Mouse (Mus musculus) liver, embryonic 11.5 days (tissue): Measurements from ENCODE around the gene Akt1s1. TPM values are rescaled to one million over a fixed set of nuclear protein-coding genes. Genes with fewer than 3 reads are reported as not detected.

Experiments used
- ATAC-seq: fragments of 200-750 bp; cut with Nextera tagmentation; replicated peaks from 2 replicates; pipeline ENCODE4 v1.8.0; 2017; ENCODE audit warnings: moderate number of reproducible peaks, mild to moderate bottlenecking, moderate TSS enrichment, moderate library complexity; ENCODE audit not compliant: low FRiP score
- DNase-seq: peaks from one replicate; pipeline ENCODE4 v3.0.0-alpha.2; 2017; ENCODE audit warnings: low spot score
- H3K27ac ChIP-seq: fragments of 300-500 bp; sonication (generic); 2 replicates; pipeline ENCODE4 v1.5.1; 2014; ENCODE audit warnings: mild to moderate bottlenecking, low read depth, low read length, control low read depth
- H3K27me3 ChIP-seq: fragments of 300-500 bp; sonication (generic); replicated peaks from 2 replicates; pipeline ENCODE4 v1.6.1; 2014; ENCODE audit warnings: low read length, mixed read lengths; ENCODE audit not compliant: control insufficient read depth, insufficient read depth
- H3K36me3 ChIP-seq: fragments of 300-500 bp; sonication (generic); 2 replicates; pipeline ENCODE4 v1.6.1; 2014; ENCODE audit warnings: mild to moderate bottlenecking, low read length, moderate library complexity, mixed read lengths; ENCODE audit not compliant: control insufficient read depth, insufficient read depth
- H3K4me1 ChIP-seq: fragments of 300-500 bp; sonication (generic); replicated peaks from 2 replicates; pipeline ENCODE4 v1.6.1; 2014; ENCODE audit warnings: low read length, mixed read lengths; ENCODE audit not compliant: control insufficient read depth, insufficient read depth
- H3K4me2 ChIP-seq: fragments of 300-500 bp; sonication (generic); 2 replicates; pipeline ENCODE4 v1.6.1; 2014; ENCODE audit warnings: mild to moderate bottlenecking, control low read depth, moderate library complexity
- H3K4me3 ChIP-seq: fragments of 300-500 bp; sonication (generic); 2 replicates; pipeline ENCODE4 v1.5.1; 2014; ENCODE audit warnings: low read depth, low read length, control low read depth
- H3K9ac ChIP-seq: fragments of 300-500 bp; sonication (generic); 2 replicates; pipeline ENCODE4 v1.6.1; 2014; ENCODE audit warnings: low read depth, low read length, control low read depth
- H3K9me3 ChIP-seq: fragments of 300-500 bp; sonication (generic); 2 replicates; pipeline ENCODE4 v1.6.1; 2016; ENCODE audit warnings: low read length, inconsistent platforms, mixed read lengths; ENCODE audit not compliant: control insufficient read depth
- WGBS: fragments of 180-500 bp; shearing (Covaris S2); extraction: QIAGEN DNeasy Blood & Tissue Kit; methylation state at CpG from one replicate; pipeline ENCODE4 v1.1.7; 2014; 5-methylcytosine and 5-hydroxymethylcytosine counted together
- polyA plus RNA-seq: library from polyadenylated mRNA; unstranded; fragments of >200 nt; fragmentation: Nextera tagmentation; extraction: Ambion mirVana; gene quantifications from 2 replicates; pipeline ENCODE4 v1.2.1, GENCODE M21; 2014

Akt1s1 gene
- polyA plus RNA-seq, 1 experiment from 2014 or later = 53.9 TPM

DNA sequence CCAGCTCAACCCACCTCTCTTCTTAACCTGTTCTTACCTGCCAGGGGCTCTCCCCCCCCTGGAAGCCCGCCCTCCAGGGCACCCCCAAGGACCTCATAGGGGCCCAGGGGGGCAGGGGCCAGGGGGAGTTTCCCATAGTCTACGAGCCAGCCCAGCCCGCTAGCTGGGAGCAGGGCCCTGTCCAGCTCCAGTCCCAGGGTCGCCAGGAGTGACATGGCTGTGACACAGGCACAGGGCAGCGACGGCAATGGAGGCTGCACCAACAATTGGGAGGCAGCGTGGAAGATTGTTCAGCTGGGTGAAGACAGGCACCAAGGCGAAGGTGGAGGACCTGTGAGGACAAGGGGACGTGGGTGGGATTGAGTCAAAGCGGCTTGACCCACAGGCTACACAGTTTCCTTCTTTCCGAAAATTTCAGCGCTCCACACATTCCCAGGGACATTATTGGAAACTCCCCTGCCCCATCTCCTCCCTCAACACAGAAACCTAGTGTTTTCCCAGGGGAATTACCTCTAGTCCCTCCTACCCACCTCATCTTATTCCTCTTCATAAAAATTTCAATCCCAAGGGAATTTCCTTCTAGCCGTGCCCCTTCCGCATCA is 33.7 kb upstream of the Akt1s1 start:
- Histone ChIP-seq H3K36me3 (peaks cover 14% of the 10 kb centered on the region), H3K9me3 (no peaks in the 10 kb centered on the region), H3K27me3 (no peaks in the 10 kb centered on the region), H3K4me3 (peak overlapping the region; percentile 88), H3K27ac (peak overlapping the region; percentile 97), H3K9ac (peak overlapping the region; percentile 96), H3K4me1 (peaks cover 32% of the 10 kb centered on the region), H3K4me2 (peak overlapping the region; percentile 99)
- DNase-seq (peak; percentile 32), ATAC-seq (no peak)
- WGBS = 38% methylated on average over 14 of the region's 14 CpGs

DNA sequence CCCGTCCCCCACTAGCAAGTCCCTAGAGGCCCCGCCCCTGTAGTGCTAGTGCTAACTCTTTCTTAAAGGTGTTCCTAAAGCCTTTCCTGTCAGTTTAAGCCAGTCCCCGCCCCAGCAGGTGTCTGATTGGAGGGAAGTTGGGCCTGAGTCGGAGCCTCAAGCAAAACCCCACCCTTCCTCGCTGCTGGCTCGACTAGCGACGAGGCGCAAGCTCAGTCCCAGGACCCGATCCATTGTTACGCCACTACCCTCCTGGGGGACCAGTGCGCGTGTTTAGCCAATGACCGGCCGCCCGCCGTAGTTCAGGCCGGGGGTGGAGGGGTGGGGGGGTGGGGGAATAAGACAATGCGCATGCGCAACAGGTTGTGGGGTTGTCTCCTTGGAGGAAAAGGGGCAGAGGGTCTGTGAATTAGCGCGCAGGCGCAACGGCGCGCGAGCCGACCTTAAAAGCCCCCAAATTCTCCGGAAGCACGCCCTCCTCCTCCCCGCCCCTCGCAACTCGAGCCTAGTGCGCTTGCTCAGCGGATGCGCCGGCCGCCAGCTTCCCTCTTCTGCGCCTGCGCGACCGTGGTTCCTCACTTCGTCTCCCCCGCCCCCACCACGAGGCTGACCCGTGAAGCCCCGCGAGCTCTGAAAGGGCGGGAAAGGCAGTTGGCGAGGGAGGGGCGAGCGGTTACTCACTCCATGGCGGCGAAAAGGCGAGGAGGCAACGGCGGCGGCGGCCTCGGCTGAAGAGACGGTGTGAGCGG is 32.9 kb upstream of the Akt1s1 start, which contains the start of the genes Nup62 and Il4i1:
Gene Nup62, plus strand, starts transcription at position 368 of the 749 bp plus-strand sequence.
Gene Il4i1, plus strand, starts transcription at position 667 of the 749 bp plus-strand sequence.
- under 1% methylated on average over 60 of the region's 62 CpGs for WGBS

DNA sequence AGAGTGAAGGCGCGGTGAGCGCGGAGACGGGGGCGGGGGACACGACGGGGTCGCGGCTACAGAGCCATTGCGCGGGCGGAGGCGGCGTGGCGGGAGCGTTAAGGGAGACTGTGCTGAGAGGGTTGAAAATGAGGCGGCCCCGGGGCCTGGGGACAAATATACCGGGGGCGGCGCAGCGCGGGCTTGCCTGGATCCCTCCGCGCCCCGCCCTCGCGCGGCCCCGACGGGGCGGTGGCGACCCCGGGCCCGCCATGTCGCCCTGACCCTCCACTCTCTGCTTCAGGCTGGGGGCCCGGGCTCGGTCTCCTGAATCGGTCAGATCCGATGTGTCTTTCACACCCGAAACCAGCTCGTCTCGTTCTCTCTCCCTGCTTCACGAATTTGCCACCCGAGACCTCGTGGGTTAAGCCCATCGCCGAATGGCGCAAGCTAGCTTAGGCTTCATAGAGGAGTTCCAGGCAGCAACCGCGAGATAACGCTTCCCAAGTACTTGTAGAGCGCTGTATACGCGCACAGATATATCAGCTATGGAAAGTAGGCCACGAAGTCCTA is 32.2 kb upstream of the Akt1s1 start, which contains the start of gene Atf5:
Gene Atf5, minus strand, starts transcription at position 189 of the 552 bp plus-strand sequence.
- Histone ChIP-seq H3K4me1 (peaks cover 46% of the 10 kb centered on the region), H3K4me2 (peak within 1 kb of the TSS; percentile 99), H3K9ac (peak within 1 kb of the TSS; percentile 96), H3K36me3 (peaks cover 19% of the 10 kb centered on the region), H3K9me3 (no peaks in the 10 kb centered on the region), H3K4me3 (peak within 1 kb of the TSS; percentile 88), H3K27me3 (no peaks in the 10 kb centered on the region), H3K27ac (peak within 1 kb of the TSS; percentile 97)
- under 1% methylated on average over 51 of the region's 57 CpGs for WGBS
- ATAC-seq (peak; percentile 24), DNase-seq (no peak)

More for the DNA sequence above, 32.9 kb upstream of the Akt1s1 start, which contains the start of the genes Nup62 and Il4i1:
- Histone ChIP-seq H3K27me3 (no peaks in the 10 kb centered on the region), H3K9ac (peak within 1 kb of the TSS; percentile 96), H3K4me3 (peak within 1 kb of the TSS; percentile 88), H3K9me3 (no peaks in the 10 kb centered on the region), H3K27ac (peak within 1 kb of the TSS; percentile 97), H3K4me1 (peaks cover 40% of the 10 kb centered on the region), H3K36me3 (peaks cover 19% of the 10 kb centered on the region), H3K4me2 (peak within 1 kb of the TSS; percentile 99)
- ATAC-seq (peak; percentile 88), DNase-seq (peak; percentile 99)

- Histone ChIP-seq H3K9me3 (no peaks in the 10 kb centered on the region), H3K27ac (peak overlapping the region; percentile 97), H3K4me2 (peak overlapping the region; percentile 99), H3K36me3 (peaks cover 16% of the 10 kb centered on the region), H3K27me3 (no peaks in the 10 kb centered on the region), H3K9ac (peak overlapping the region; percentile 96), H3K4me1 (peaks cover 51% of the 10 kb centered on the region), H3K4me3 (peak overlapping the region; percentile 88)
- ATAC-seq = no peak
- 17% methylated on average over 3 of the region's 3 CpGs for WGBS
- no peak for DNase-seq
These were observed 31.4 kb upstream of the Akt1s1 start for GRCm38 (mm10) chr7:44817441-44817840.

DNA sequence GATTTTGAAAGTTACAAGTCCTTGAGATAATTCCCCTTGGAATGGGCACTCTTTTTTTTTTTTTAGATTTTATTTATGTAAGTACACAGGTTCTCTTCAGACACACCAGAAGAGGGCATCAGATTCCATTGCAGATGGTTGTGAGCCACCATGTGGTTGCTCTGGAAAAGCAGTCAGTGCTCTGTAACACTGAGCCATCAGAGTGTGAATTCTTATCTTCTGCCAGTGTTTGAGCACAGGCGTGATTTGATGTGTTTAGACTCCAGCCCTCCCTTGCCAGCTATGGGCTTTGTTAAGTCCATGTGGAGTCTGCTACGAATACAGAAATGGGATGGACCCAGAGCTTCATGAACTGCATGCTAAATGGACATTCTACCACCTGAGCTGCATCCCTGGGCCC is 30.6 kb upstream of the Akt1s1 start:
- DNase-seq (peak; percentile 27), ATAC-seq (no peak)
- Histone ChIP-seq H3K4me1 (peaks cover 58% of the 10 kb centered on the region), H3K9me3 (no peaks in the 10 kb centered on the region), H3K27ac (peak overlapping the region; percentile 2), H3K36me3 (peaks cover 15% of the 10 kb centered on the region), H3K4me3 (peak overlapping the region; percentile 88), H3K4me2 (peak overlapping the region; percentile 99), H3K9ac (peak overlapping the region; percentile 96; the same call in 1 of the 2 replicates), H3K27me3 (no peaks in the 10 kb centered on the region)
- 37% methylated on average over 2 of the region's 2 CpGs for WGBS

DNA sequence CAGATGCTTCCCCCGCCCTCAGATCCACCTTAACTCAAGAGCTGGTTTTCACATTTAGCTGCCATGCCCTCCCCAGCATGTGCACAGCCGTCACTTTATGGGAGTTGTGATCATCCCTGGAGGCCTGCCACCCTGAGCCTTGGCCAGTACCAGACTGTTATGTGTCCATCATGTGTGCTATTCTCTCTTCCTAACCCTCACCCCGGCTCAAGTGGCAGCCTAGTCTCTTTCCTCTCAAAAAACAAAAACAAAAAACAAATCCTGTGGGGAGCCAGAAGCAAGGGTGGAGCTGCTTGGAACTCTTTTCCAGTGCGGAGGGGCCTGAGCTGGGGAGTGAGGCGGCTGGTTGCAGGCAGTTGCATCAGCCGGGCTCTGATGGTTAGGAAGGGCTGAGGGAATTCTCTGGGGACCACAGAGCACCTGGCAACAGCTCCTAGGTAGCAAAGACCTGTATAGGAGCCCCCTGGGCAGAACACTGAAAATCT is 30.0 kb upstream of the Akt1s1 start:
- ATAC-seq (no peak), DNase-seq (peak; percentile 45)
- Histone ChIP-seq H3K4me3 (peak overlapping the region; percentile 88), H3K4me1 (peaks cover 64% of the 10 kb centered on the region), H3K27me3 (no peaks in the 10 kb centered on the region), H3K4me2 (peak overlapping the region; percentile 99), H3K9me3 (no peaks in the 10 kb centered on the region), H3K36me3 (peaks cover 12% of the 10 kb centered on the region), H3K9ac (peak overlapping the region; percentile 49), H3K27ac (peak overlapping the region; percentile 2)
- 45% methylated on average over 6 of the region's 6 CpGs for WGBS

- no peak for DNase-seq
- ATAC-seq = no peak
- H3K9me3 ChIP-seq = no peaks in the 10 kb centered on the region
- peak overlapping the region; percentile 99 for H3K4me2 ChIP-seq
- H3K9ac ChIP-seq = peak overlapping the region; percentile 49
- no peaks in the 10 kb centered on the region for H3K27me3 ChIP-seq
- H3K36me3 ChIP-seq = peaks cover 11% of the 10 kb centered on the region; the same call in 1 of the 2 replicates
- H3K27ac ChIP-seq = peak overlapping the region; percentile 2
- 83% methylated on average over 2 of the region's 2 CpGs for WGBS
- H3K4me1 ChIP-seq = peaks cover 68% of the 10 kb centered on the region
- H3K4me3 ChIP-seq = peak overlapping the region; percentile 88
These were observed 29.4 kb upstream of the Akt1s1 start for GRCm38 (mm10) chr7:44819391-44819790.

GRCm38 (mm10) chr7:44819863-44820262 is 28.9 kb upstream of the Akt1s1 start:
- ATAC-seq = no peak
- 57% methylated on average over 5 of the region's 5 CpGs for WGBS
- Histone ChIP-seq H3K4me3 (peak overlapping the region; percentile 88), H3K9ac (peak overlapping the region; percentile 49), H3K9me3 (no peaks in the 10 kb centered on the region), H3K36me3 (peaks cover 14% of the 10 kb centered on the region; the same call in 1 of the 2 replicates), H3K4me2 (peak overlapping the region; percentile 99), H3K27me3 (no peaks in the 10 kb centered on the region), H3K27ac (peak overlapping the region; percentile 2), H3K4me1 (peaks cover 71% of the 10 kb centered on the region)
- peak; percentile 27 for DNase-seq
